Mouse (Mus musculus) forebrain, embryonic 12.5 days (tissue): ENCODE results near the gene Cabp2. TPM values are rescaled to one million over a fixed set of nuclear protein-coding genes. Genes with fewer than 3 reads are reported as not detected.
"Not testable (repeated sequence)": the region's sequence is repeated elsewhere in the genome, so short reads cannot be mapped to it uniquely, and the experiment has no call there.

Source experiments
- ATAC-seq: fragments of 200-750 bp; cut with Nextera tagmentation; 2 replicates; pipeline ENCODE4 v1.8.0; 2017; ENCODE audit warnings: moderate TSS enrichment; ENCODE audit not compliant: low FRiP score
- H3K27ac ChIP-seq: fragments of 300-500 bp; sonication (generic); 2 replicates; pipeline ENCODE4 v1.5.1; 2016; ENCODE audit warnings: mild to moderate bottlenecking
- H3K27me3 ChIP-seq: fragments of 300-500 bp; sonication (generic); 2 replicates; pipeline ENCODE4 v1.6.1; 2016; ENCODE audit warnings: mild to moderate bottlenecking
- H3K36me3 ChIP-seq: fragments of 300-500 bp; sonication (generic); replicated peaks from 2 replicates; pipeline ENCODE4 v1.6.1; 2016; ENCODE audit warnings: mild to moderate bottlenecking
- H3K4me1 ChIP-seq: fragments of 300-500 bp; sonication (generic); 2 replicates; pipeline ENCODE4 v1.6.1; 2016
- H3K4me2 ChIP-seq: fragments of 300-500 bp; sonication (generic); 2 replicates; pipeline ENCODE4 v1.6.1; 2016; ENCODE audit warnings: mild to moderate bottlenecking, moderate library complexity
- H3K4me3 ChIP-seq: fragments of 300-500 bp; sonication (generic); replicated peaks from 2 replicates; pipeline ENCODE4 v1.5.1; 2016; ENCODE audit warnings: mild to moderate bottlenecking
- H3K9ac ChIP-seq: fragments of 300-500 bp; sonication (generic); 2 replicates; pipeline ENCODE4 v1.6.1; 2016; ENCODE audit warnings: mild to moderate bottlenecking
- H3K9me3 ChIP-seq: fragments of 300-500 bp; sonication (generic); 2 replicates; pipeline ENCODE4 v1.6.1; 2016
- WGBS: fragments of 180-500 bp; shearing (Covaris S2); methylation state at CpG from one replicate; pipeline ENCODE4 v1.1.7; 2016; 5-methylcytosine and 5-hydroxymethylcytosine counted together
- polyA plus RNA-seq: library from polyadenylated mRNA; unstranded; fragments of >200 nt; fragmentation: Nextera tagmentation; extraction: Ambion mirVana; gene quantifications from 2 replicates; pipeline ENCODE4 v1.2.1, GENCODE M21; 2016

Gene Cabp2
- polyA plus RNA-seq, 1 experiment from 2014 or later, result not detected

DNA sequence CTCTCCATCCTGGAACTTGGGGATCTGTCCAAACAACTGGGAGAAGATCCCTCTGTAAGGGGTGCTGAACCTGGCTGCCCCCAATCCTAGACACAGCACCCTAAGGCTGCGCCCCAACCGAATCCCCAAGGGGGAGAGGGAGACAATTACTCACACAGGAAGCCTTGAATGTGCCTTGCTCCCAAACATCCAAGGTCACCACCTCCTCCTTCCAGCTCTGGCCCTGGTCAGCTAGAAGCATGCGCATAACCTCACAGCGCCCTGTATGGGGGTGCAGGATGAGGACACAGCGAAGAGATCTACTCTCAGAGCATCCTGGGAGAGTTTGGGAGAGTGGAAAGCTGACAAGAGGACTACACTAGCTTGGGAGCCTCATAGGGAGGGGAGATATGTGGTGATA lies 22.8 kb upstream of the Cabp2 start:
- Histone ChIP-seq H3K27me3 (no peaks in the 10 kb centered on the region), H3K27ac (no peak overlapping the region), H3K4me1 (no peaks in the 10 kb centered on the region), H3K4me3 (no peak overlapping the region), H3K36me3 (no peaks in the 10 kb centered on the region), H3K9ac (no peak overlapping the region), H3K4me2 (no peak overlapping the region), H3K9me3 (no peaks in the 10 kb centered on the region)
- no peak for ATAC-seq
- WGBS, result 93% methylated on average over 5 of the region's 5 CpGs

- Histone ChIP-seq H3K36me3 (no peaks in the 10 kb centered on the region), H3K27me3 (no peaks in the 10 kb centered on the region), H3K4me1 (no peaks in the 10 kb centered on the region), H3K9me3 (no peaks in the 10 kb centered on the region), H3K9ac (no peak within 1 kb of the TSS), H3K4me3 (no peak within 1 kb of the TSS), H3K27ac (no peak within 1 kb of the TSS), H3K4me2 (no peak within 1 kb of the TSS)
- WGBS, result 87% methylated on average over 15 of the region's 15 CpGs
- no peak for ATAC-seq
These were observed 22.2 kb upstream of the Cabp2 start, which contains the start of gene Gstp3 for GRCm38 (mm10) chr19:4059069-4059740. Gstp3 (minus strand) TSS chr19:4059569.

GRCm38 (mm10) chr19:4060044-4060898 lies 21.1 kb upstream of the Cabp2 start:
- not testable (repeated sequence) for H3K4me2 ChIP-seq, H3K27me3 ChIP-seq, H3K9me3 ChIP-seq, H3K27ac ChIP-seq, ATAC-seq, H3K4me3 ChIP-seq, H3K36me3 ChIP-seq, H3K4me1 ChIP-seq, H3K9ac ChIP-seq
- WGBS, result 90% methylated on average over 8 of the region's 8 CpGs

GRCm38 (mm10) chr19:4060899-4061465 lies 20.4 kb upstream of the Cabp2 start:
- no peak overlapping the region for H3K4me2 ChIP-seq
- no peak overlapping the region for H3K9ac ChIP-seq
- H3K4me1 ChIP-seq, result no peaks in the 10 kb centered on the region
- H3K9me3 ChIP-seq, result no peaks in the 10 kb centered on the region
- no peaks in the 10 kb centered on the region for H3K27me3 ChIP-seq
- 83% methylated on average over 6 of the region's 6 CpGs for WGBS
- no peak overlapping the region for H3K4me3 ChIP-seq
- no peaks in the 10 kb centered on the region for H3K36me3 ChIP-seq
- ATAC-seq, result no peak
- H3K27ac ChIP-seq, result no peak overlapping the region

- ATAC-seq, H3K9ac ChIP-seq: not testable (repeated sequence)
These were observed 18.0 kb upstream of the Cabp2 start for GRCm38 (mm10) chr19:4063357-4063756.

DNA sequence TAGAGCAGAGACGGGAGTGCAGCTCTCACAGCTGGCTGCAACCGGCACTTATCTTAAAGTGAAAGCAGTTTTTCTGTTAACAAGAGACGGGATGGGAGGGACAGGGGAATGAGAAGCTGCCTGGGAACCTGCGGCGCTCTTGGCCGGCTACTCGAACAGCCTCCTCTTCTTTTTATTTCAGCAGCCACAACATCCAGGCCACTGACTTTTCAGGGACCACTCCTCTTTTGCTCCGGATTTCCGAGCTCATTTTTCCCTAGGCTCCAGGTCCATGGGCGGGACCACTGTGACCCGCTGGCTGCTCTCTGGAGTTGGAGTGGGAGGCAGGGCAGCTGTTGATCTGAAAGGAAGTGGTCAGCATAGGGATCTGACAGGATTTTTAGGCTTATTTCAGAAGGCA lies 16.9 kb upstream of the Cabp2 start:
- H3K4me3 ChIP-seq, H3K27me3 ChIP-seq, H3K27ac ChIP-seq, H3K9me3 ChIP-seq, ATAC-seq, H3K4me2 ChIP-seq, H3K36me3 ChIP-seq, H3K4me1 ChIP-seq, H3K9ac ChIP-seq: not testable (repeated sequence)
- WGBS, result 54% methylated on average over 3 of the region's 11 CpGs

More at GRCm38 (mm10) chr19:4063357-4063756, 18.0 kb upstream of the Cabp2 start:
- H3K9me3 ChIP-seq, H3K27ac ChIP-seq, H3K4me3 ChIP-seq, H3K4me1 ChIP-seq, H3K4me2 ChIP-seq, H3K27me3 ChIP-seq, H3K36me3 ChIP-seq: not testable (repeated sequence)
- 92% methylated on average over 3 of the region's 4 CpGs for WGBS

GRCm38 (mm10) chr19:4066280-4066679 lies 15.1 kb upstream of the Cabp2 start:
- Histone ChIP-seq H3K36me3 (no peaks in the 10 kb centered on the region), H3K4me1 (no peaks in the 10 kb centered on the region), H3K9ac (no peak overlapping the region), H3K27ac (no peak overlapping the region), H3K4me2 (no peak overlapping the region), H3K9me3 (no peaks in the 10 kb centered on the region), H3K27me3 (no peaks in the 10 kb centered on the region), H3K4me3 (no peak overlapping the region)
- no peak for ATAC-seq
- 84% methylated on average over 6 of the region's 6 CpGs for WGBS

DNA sequence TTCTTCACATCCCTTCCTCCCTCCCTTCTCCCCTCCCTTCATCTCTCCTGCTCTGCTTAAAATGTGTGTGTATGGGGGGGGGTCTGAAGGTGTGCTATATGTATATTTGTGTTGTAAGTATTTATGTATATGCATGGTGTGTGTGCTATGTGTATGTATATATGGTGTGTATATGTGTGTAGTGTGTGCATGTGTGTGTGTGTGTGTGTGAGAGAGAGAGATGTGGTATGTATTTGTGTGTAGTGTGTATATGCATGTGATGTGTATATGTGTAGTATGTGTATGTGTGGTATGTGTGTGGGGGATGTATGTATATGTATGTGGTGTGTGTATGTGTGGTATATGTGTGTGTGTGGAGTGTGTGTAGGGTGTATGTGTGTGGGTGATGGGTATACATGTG lies 14.5 kb upstream of the Cabp2 start:
- no peaks in the 10 kb centered on the region for H3K27me3 ChIP-seq
- no peaks in the 10 kb centered on the region for H3K9me3 ChIP-seq
- H3K36me3 ChIP-seq, result no peaks in the 10 kb centered on the region
- ATAC-seq, result no peak
- no peaks in the 10 kb centered on the region for H3K4me1 ChIP-seq
- H3K4me3 ChIP-seq, result no peak overlapping the region
- H3K27ac ChIP-seq, result no peak overlapping the region
- H3K4me2 ChIP-seq, result no peak overlapping the region
- H3K9ac ChIP-seq, result no peak overlapping the region

- H3K36me3 ChIP-seq, H3K27ac ChIP-seq, H3K9ac ChIP-seq, H3K4me2 ChIP-seq, H3K27me3 ChIP-seq, ATAC-seq, H3K9me3 ChIP-seq, H3K4me3 ChIP-seq, H3K4me1 ChIP-seq: not testable (repeated sequence)
- 95% methylated on average over 2 of the region's 2 CpGs for WGBS
These were observed 13.1 kb upstream of the Cabp2 start for GRCm38 (mm10) chr19:4068242-4068641.

DNA sequence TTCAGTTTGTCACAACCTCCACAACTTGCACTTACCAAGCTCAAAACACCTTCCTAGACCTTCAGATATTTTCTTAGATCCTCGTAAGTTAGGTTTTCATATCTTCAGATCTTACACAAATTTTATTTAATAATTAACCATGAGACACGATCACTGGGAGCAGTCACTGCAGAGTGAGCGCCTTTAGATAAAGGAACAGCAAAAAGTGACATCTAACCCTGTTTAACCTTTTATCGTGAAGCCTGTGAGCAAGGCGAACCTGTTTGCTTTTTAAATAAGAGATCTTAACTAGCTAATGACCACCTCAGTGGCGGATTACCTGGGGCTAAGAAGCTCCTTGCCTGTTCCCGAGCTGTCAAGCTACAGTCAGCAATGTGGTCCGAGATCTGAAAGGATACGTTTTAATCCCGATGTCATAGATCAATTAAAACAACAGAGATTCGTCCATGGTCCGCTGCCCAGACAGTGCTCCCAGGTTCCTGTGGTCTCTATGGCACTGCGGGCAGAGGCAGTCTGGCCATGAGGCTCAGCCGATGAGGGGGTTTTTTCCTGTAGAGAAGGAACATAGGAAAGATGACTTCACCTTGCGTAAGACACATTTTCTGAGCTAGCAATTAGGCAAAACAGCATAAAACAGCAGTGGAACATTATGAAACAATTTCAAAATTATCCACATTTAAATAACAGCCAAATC lies 12.5 kb upstream of the Cabp2 start:
- H3K9me3 ChIP-seq, result no peaks in the 10 kb centered on the region
- 65% methylated on average over 15 of the region's 15 CpGs for WGBS
- H3K27ac ChIP-seq, result no peak overlapping the region
- no peaks in the 10 kb centered on the region for H3K4me1 ChIP-seq
- no peak overlapping the region for H3K4me2 ChIP-seq
- H3K9ac ChIP-seq, result no peak overlapping the region
- H3K4me3 ChIP-seq, result no peak overlapping the region
- no peaks in the 10 kb centered on the region for H3K27me3 ChIP-seq
- no peaks in the 10 kb centered on the region for H3K36me3 ChIP-seq
- ATAC-seq, result no peak

DNA sequence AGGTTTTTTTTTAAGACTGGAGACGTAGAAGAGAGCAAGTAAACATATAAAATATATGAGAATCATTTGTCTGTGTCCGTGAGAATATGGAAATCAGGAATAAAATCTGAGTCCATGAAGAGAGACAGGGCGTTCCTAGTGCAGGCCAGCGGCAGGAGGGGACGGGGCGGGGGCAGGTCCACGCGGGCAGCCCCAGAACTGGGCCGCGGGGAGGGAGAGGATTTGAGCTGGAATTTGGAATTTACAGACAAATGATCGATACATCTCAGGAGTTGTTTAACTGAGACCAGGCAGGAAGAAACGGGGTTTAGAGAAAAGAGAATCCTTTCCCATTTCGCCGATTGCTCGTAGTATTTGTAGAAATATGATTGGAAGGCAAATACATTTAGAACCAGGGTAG lies 11.1 kb upstream of the Cabp2 start:
- 78% methylated on average over 15 of the region's 15 CpGs for WGBS

GRCm38 (mm10) chr19:4070756-4071155 lies 10.6 kb upstream of the Cabp2 start:
- no peaks in the 10 kb centered on the region for H3K4me1 ChIP-seq
- no peaks in the 10 kb centered on the region for H3K36me3 ChIP-seq
- H3K4me2 ChIP-seq, result no peak overlapping the region
- no peaks in the 10 kb centered on the region for H3K27me3 ChIP-seq
- no peaks in the 10 kb centered on the region for H3K9me3 ChIP-seq
- ATAC-seq, result no peak
- no peak overlapping the region for H3K27ac ChIP-seq
- H3K9ac ChIP-seq, result no peak overlapping the region
- H3K4me3 ChIP-seq, result no peak overlapping the region
- 81% methylated on average over 8 of the region's 8 CpGs for WGBS

More for the DNA sequence above, 11.1 kb upstream of the Cabp2 start:
- Histone ChIP-seq H3K9ac (no peak overlapping the region), H3K4me3 (no peak overlapping the region), H3K27ac (no peak overlapping the region), H3K36me3 (no peaks in the 10 kb centered on the region), H3K4me1 (no peaks in the 10 kb centered on the region), H3K27me3 (no peaks in the 10 kb centered on the region), H3K4me2 (no peak overlapping the region), H3K9me3 (no peaks in the 10 kb centered on the region)
- no peak for ATAC-seq
